18 mouse cellular contexts compared by ENCODE assay signal in the genomic region with DNA sequence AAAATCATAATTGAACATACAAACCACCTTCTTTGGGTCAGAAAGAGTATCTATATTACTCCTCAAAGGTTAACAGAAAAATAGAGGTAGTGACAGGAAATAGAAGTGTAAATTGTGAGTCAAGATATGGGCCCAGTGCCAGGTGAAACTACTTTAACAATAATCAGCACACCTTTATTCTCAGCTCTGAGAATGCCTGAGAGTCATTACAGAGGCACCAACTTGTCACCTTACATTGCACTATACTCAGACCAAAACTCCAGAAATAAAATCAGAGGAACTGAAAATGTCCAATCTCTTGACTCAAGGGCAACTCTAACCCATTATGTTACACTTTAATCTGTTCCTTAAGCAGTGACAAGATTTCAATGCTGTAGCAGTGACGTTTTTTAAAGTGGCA. TPM values are rescaled to one million over a fixed set of nuclear protein-coding genes. Genes with fewer than 3 reads are reported as not detected.
DNase-seq lines count a peak whose midpoint lies in the region; ATAC-seq lines count a peak whose summit lies in the region.
"Had no signal": no experiment of that assay in that cellular context is flagged by ENCODE, and none has a peak within 500 bp of the region (broad histone marks: within the 10 kb centered on the region; RNA-seq: fewer than 3 reads in every experiment).

No protein-coding gene starts in this region.

- peak; percentile 6 for DNase-seq in lung, postnatal 36 days
- no peak for DNase-seq in lung, postnatal 4 days
- DNase-seq in splenic B cell, adult 2 months (ENCODE audit: low read depth, low spot score) = peak; percentile 29
- DNase-seq in cerebellum, postnatal 10 days = no peak
- no peak for DNase-seq in left cerebral cortex, postnatal 25 days (ENCODE audit: low spot score in 2 of 2)
- DNase-seq: adrenal gland, adult 8-10 months; cerebellum, adult 11-12 months; cerebellum, adult 9-10 months; cerebellum, postnatal 36 days; forebrain, postnatal 0 days; gastrocnemius, postnatal 25 days had no signal

- intact Hi-C loops in left cerebral cortex, postnatal 25 days (cut with DNase I) = no loop called here

- H3K36me3 ChIP-seq in splenic B cell, adult 2 months (ENCODE audit: control insufficient read depth, insufficient read depth, low read length, poor library complexity, severe bottlenecking) = no peaks in the 10 kb centered on the region; the same call in 1 of the 2 replicates
- H3K36me3 ChIP-seq: embryonic facial prominence, embryonic 10.5 days; heart, embryonic 12.5 days; hindbrain, embryonic 10.5 days; hindbrain, embryonic 15.5 days had no signal

- no peaks in the 10 kb centered on the region for H3K27me3 ChIP-seq in splenic B cell, adult 2 months (ENCODE audit: control insufficient read depth, insufficient read depth, low read length, poor library complexity, severe bottlenecking)
- H3K27me3 ChIP-seq: forebrain, embryonic 13.5 days; heart, embryonic 12.5 days; hindbrain, embryonic 15.5 days; Patski had no signal

- ATAC-seq in activated CD4-positive, CD25-positive, alpha-beta regulatory T cell, adult 4 months = peak; percentile 68
- ATAC-seq: forebrain, embryonic 13.5 days; forebrain, postnatal 0 days; Patski had no signal

RNA-seq across cellular contexts. Expression of gene Erp44, which starts 11.2 kb away (rescaled TPM):
- 10 to 100 TPM; 56.1 to 71.5 TPM for polyA plus RNA-seq in activated CD4-positive, CD25-positive, alpha-beta regulatory T cell, adult 4 months (2017; shearing (Covaris generic))
- total RNA-seq in left cerebral cortex, postnatal 25 days (2021) = 10 to 100 TPM; 34.4 to 39.2 TPM

RNA-seq across cellular contexts. Expression of gene Invs, which starts 11.4 kb away (rescaled TPM):
- polyA plus RNA-seq in activated CD4-positive, CD25-positive, alpha-beta regulatory T cell, adult 4 months (2017; shearing (Covaris generic)) = 10 to 100 TPM in 1 of 2 experiments, 1 to 10 TPM in 1; 9.4 to 10.5 TPM
- 10 to 100 TPM; 10.7 to 15.1 TPM for total RNA-seq in left cerebral cortex, postnatal 25 days (2021)

Comparison
In these comparisons a context has a peak if more than half of its experiments do, and no peak if none do; other contexts are left out.
1. DNase-seq: peak in lung, postnatal 36 days (single experiment) and splenic B cell, adult 2 months (single experiment); none in lung, postnatal 4 days (0 of 2), cerebellum, postnatal 10 days (0 of 2) and left cerebral cortex, postnatal 25 days (0 of 2).